Mouse (Mus musculus) R1 (cell line): Measurements from ENCODE around the gene Scimp.
"Not testable (repeated sequence)": the region's sequence is repeated elsewhere in the genome, so short reads cannot be mapped to it uniquely, and the experiment has no call there.

Source experiments
- DNase-seq: peaks from one replicate; pipeline ENCODE4 v3.0.0-alpha.2; 2018; ENCODE audit warnings: low read depth, low spot score

The Scimp gene

DNA sequence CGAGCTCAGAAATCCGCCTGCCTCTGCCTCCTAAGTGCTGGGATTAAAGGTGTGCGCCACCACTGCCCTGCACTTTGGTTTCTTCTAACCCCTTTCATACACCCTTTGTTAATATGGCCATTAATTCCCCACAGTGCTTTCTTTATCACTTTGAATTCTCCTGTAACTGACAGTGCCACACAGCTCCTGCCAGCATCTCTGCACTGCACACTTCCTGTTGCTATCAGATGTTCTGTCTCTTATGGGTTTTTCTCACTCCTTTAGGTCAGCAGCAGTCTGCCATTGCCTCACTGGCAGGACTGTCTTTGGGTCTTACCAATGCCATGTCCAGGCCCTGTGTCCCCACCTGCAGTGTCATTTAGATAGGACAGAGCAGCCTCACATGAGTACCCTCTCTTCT, 41.6 kb downstream of the Scimp start:
- DNase-seq = no peak

DNA sequence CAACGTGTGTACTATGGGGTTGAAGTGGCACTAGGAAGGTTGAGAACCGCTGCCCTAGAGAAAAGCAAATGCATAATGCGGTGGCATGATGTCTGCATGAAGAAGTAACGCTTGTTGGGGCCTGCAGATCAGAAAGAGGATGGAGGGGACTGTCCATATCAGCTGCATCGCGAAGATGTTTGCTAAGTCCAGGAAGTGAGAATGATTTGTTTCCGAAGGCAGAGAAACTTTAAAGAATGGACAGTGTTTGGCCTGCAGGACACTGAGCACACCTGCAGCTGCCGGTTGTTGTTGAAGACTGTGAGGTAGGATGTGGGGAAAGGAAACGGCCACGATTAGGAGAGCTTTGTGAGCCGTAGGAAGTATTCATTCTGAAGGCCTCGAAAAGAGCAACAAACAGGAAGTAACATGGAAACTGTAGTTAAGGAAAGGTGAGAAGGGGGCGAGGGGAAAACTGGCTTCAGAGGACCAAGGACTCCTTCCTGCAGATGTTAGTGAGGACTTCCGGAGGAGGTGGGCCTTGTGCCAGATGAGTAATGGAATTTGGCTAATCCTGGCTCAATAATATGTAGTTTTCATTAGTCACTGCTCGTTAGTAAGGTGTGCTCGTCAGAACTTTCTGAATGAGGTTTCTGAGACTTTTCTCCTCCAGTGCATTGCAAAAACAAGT, 46.5 kb downstream of the Scimp start:
- no peak for DNase-seq

GRCm38 (mm10) chr11:70763936-70764808, 48.2 kb downstream of the Scimp start, which contains the start of gene Zfp3:
TSS of gene Zfp3 (plus strand) at chr11:70764209.
- peak; percentile 88 for DNase-seq

DNA sequence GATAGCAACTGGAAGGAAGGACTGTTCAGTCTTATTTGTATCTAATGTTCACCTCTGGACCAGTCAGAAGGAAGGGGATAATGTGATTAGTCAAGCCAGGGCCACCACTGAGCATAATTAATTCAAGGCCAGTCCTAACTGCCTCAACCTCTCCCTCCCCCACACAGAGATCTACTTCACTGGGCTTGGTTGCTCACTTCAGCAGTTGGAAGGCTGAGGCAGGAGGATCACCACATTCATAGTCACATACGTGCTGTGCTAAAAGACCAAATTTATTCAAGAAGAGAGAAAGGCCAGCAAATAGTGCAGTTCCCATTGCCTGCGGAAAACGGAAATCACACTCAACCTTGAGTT, 48.8 kb downstream of the Scimp start:
- DNase-seq = peak; percentile 83

DNA sequence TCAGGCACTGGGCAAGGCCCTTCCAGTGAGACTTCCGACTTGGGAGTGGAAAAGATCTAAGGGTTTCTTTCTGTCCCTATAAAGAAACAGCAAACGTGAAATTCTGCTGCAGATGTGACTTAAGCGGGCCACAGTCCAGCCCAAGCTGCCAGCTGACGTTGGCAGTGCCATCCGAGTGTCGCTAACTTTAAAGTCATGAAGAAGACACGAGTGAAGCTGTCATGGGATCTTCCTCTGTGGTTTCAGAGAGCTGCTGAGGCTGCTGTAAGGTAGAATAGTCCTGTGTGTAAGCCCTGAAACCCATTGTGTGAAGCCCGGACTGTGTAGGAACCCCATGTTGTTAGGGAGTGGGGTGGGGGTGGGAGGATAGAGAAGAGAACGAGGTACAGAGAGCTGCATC, 49.7 kb downstream of the Scimp start:
- DNase-seq = no peak

DNA sequence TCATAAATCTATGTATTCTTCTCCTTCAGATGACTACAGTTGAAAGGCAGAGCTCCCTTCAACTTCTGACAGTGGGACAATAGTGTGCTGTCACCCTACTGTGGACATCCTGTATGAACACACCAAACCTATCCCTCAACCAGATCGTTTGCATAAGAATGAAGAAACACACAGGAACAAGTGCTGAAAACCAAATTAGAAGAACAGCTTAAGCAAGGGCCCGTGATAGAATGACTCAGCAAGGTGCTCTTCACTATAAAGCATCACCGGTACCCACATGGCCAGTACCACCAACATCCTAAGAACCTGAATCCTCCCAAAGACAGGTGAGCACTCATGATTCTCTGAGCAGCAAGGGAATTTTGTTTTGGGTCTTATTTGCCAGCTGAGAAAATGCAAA, 51.9 kb downstream of the Scimp start:
- DNase-seq = not testable (repeated sequence)

DNA sequence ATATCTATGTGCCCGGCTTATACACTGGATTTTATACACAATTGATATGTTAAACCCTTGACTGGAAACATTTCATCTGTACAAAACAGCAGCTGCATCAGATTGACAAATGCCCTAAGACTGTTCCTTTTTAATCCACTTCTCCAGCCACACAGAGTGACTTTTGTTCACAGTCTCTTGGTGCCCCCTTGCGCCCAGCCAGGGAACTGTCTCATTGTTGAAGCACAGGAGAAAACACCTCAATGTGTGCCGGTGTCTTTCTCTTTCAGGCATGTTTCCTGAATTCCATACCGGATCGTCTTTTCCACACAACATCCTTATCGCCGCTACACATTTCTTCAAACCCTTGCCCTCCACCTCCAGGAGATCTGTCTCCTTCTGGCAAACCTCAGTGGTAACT, 56.7 kb downstream of the Scimp start:
- DNase-seq = peak; percentile 80

GRCm38 (mm10) chr11:70754958-70755357, 57.4 kb downstream of the Scimp start:
- DNase-seq = no peak

GRCm38 (mm10) chr11:70754476-70754875, 57.9 kb downstream of the Scimp start:
- DNase-seq = no peak

DNA sequence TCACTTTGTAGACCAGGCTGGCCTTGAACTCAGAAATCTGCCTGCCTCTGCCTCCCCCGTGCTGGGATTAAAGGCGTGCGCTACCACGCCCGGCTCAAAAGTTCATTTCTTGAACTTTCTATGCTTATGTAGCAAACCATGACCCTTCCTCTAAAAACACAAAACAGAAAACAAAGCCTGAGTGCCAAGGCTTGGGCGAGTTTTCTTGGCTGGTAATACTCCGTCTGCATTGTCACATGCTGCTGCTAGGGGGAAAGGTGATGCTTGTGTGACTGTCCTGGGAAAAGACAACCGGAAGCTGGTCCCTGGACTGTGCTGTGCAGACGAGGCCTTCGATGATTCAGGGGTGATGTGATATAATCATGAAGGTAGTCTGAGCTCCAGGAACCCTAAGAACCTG, 59.2 kb downstream of the Scimp start:
- no peak for DNase-seq

DNA sequence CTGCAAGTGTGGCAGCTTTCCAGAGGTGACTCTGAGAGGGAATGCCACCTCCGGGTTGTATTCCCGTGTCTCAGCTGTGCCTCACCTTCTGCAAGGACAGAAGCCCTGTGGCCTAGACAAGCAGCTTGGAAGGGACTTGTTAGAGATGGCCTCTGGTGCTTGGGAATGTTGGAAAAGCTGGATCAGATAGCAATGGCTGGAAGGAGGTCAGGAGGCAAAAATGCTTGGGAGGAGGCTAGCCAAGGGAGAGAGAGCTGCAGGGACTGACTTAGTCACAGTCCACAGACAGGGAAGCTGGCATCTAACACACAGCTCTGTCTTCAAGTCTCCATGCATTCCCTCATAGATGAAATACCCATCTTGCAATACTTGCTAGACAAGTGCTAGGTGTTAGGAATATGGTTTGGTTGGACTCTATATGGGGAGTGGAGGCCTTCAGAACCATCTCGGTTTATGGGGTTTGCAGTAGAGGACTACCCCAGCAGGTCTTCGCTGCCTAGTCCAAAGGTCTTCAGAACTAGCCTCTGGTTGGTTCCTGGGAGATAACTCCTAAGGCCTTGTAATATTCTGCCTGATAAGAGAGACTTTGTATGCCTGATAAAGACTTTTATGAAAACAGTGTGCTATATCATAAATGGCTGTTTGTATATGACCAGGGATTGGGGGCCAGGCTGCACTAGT, 59.9 kb downstream of the Scimp start:
- no peak for DNase-seq

- no peak for DNase-seq
Measured at GRCm38 (mm10) chr11:70747876-70748545, 64.4 kb downstream of the Scimp start.

DNA sequence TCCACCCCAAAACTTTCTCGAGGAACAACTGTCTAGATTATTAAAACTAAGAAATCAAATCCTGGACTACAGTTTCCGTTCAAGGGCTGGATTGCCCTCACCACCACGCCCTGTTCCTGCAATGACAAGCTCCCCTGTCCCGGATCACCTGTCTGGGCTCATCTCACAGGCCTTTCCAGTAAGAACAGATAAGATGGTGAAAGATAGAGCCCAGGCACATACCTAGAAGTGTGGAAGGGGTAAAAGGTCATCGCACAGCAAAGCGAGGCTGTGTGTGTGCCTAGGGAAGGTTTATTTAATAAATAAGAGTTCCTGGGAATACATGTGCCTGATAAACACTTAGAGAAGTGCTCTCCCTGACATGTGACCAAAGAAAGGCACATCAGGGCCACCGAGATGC, 66.8 kb downstream of the Scimp start:
- no peak for DNase-seq

GRCm38 (mm10) chr11:70742581-70743459, 69.6 kb downstream of the Scimp start:
- DNase-seq = no peak

DNA sequence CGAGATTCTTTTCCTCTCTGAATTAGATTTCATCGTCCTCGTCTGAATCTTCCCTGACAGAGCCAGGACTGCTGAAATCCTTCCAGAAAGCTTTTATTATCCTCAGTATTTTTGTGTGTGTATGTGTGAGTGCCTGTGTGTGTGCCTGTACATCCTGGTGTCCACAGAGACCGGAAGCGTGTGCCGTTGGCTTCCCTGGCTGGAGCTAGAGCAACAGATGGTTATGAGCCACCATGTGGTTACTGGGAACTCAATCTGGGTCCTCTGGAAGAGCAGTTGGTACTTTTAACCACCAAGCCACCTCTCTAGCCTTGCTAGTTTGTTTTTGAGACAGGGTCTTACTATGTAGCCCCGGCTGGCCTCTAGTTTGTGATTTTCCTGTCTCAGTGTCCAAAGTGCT, 70.3 kb downstream of the Scimp start:
- no peak for DNase-seq

DNA sequence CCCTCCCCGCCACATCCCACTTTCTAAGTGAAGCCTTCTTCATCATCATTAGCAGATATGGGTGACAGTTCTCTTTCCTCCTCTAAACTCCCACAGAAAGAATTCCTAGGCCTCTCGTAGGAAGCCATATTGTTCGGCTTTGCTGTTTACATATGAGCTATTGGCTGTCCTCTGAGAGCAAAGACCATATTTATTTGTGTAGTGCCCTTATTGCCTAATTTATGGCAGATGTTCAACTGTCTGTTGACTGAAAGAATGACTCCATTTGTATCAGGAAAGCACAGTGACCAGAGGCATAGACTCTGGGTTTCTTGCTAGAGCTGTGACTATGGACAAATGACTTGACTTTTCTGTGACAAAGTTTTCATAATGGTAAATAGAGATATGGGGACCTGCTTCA, 70.8 kb downstream of the Scimp start:
- DNase-seq = no peak
